Mouse (Mus musculus) lung, postnatal 0 days (tissue): ENCODE measurements at regions not wholly inside any gene's neighbourhood (a gene's known extent, or its start where the extent isn't known, plus 50 kb on each side); places are given as distances from the start of the nearest gene placed in this dataset.

Source experiments
- ATAC-seq: fragments of 200-750 bp; cut with Nextera tagmentation; 2 replicates; pipeline ENCODE4 v1.8.0; 2017; ENCODE audit warnings: moderate library complexity
- DNase-seq: peaks from one replicate; pipeline ENCODE4 v3.0.0-alpha.2; 2016; ENCODE audit warnings: low spot score
- H3K27ac ChIP-seq: fragments of 300-500 bp; sonication (generic); 2 replicates; pipeline ENCODE4 v1.5.1; 2014; ENCODE audit warnings: antibody characterized with exemption, mild to moderate bottlenecking, low read length, mixed read lengths
- H3K27me3 ChIP-seq: fragments of 300-500 bp; sonication (generic); replicated peaks from 2 replicates; pipeline ENCODE4 v1.6.1; 2014; ENCODE audit warnings: low read length, mixed read lengths; ENCODE audit not compliant: insufficient read depth
- H3K36me3 ChIP-seq: fragments of 300-500 bp; sonication (generic); 2 replicates; pipeline ENCODE4 v1.6.1; 2014; ENCODE audit warnings: low read length, mixed read lengths; ENCODE audit not compliant: insufficient read depth
- H3K4me1 ChIP-seq: fragments of 300-500 bp; sonication (generic); 2 replicates; pipeline ENCODE4 v1.6.1; 2014; ENCODE audit warnings: antibody characterized with exemption, low read depth, low read length, mixed read lengths; ENCODE audit not compliant: insufficient read depth
- H3K4me2 ChIP-seq: fragments of 300-500 bp; sonication (generic); replicated peaks from 2 replicates; pipeline ENCODE4 v1.6.1; 2014; ENCODE audit warnings: low read depth, mild to moderate bottlenecking, low read length, moderate library complexity, mixed read lengths
- H3K4me3 ChIP-seq: fragments of 300-500 bp; sonication (generic); 2 replicates; pipeline ENCODE4 v1.5.1; 2014; ENCODE audit warnings: low read depth, low read length
- H3K9ac ChIP-seq: fragments of 300-500 bp; sonication (generic); replicated peaks from 2 replicates; pipeline ENCODE4 v1.6.1; 2014; ENCODE audit warnings: low read depth, mild to moderate bottlenecking
- H3K9me3 ChIP-seq: fragments of 300-500 bp; sonication (generic); 2 replicates; pipeline ENCODE4 v1.6.1; 2016; ENCODE audit warnings: low read length, mixed read lengths
- CTCF ChIP-seq: IDR thresholded peaks from 2 replicates; pipeline ENCODE4 v1.5.1; 2016; ENCODE audit warnings: antibody characterized with exemption, mild to moderate bottlenecking
- EP300 ChIP-seq: IDR thresholded peaks from 2 replicates; pipeline ENCODE4 v1.6.1; 2016; ENCODE audit warnings: antibody characterized with exemption, mild to moderate bottlenecking, control low read depth
- WGBS: fragments of 180-500 bp; shearing (Covaris S2); extraction: QIAGEN DNeasy Blood & Tissue Kit; methylation state at CpG from one replicate; pipeline ENCODE4 v1.1.7; 2014; 5-methylcytosine and 5-hydroxymethylcytosine counted together

- Histone ChIP-seq H3K36me3 (no peaks in the 10 kb centered on the region), H3K27ac (no peak overlapping the region), H3K4me2 (no peak overlapping the region), H3K27me3 (no peaks in the 10 kb centered on the region), H3K9me3 (no peaks in the 10 kb centered on the region), H3K4me1 (no peaks in the 10 kb centered on the region), H3K4me3 (no peak overlapping the region), H3K9ac (no peak overlapping the region)
- WGBS, result 48% methylated on average over 4 of the region's 4 CpGs
- peak; percentile 84 for TF ChIP-seq CTCF
- 0 out of 2 replicates have a peak, but pooled peaks have one; percentile 33 for TF ChIP-seq EP300
- DNase-seq, result peak; percentile 90
- ATAC-seq, result peak; percentile 68
Observed at GRCm38 (mm10) chr7:111969198-111969887, 54.0 kb upstream of the Usp47 start.

DNA sequence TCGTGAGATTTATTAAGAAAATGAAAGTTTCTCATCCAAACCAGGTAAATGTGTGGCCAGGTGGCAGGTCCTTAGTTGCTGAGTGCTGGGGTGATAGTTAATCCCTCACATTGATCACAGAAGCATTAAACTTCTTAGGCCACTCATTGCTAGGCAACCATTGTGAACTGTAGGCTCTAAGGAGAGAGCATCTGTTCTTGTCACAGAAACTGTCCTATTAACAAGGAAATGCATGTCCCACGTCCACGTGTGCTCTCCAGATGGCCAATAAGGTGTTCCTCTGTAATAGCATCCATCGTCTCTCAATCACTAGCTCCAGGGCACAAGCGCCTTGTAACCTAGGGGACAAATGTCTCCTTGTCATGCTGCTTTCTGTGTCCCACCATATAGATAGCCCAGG is 55.0 kb upstream of the Usp47 start:
- no peak for ATAC-seq
- TF ChIP-seq EP300 (no peak), CTCF (no peak)
- Histone ChIP-seq H3K4me3 (no peak overlapping the region), H3K4me1 (no peaks in the 10 kb centered on the region), H3K36me3 (no peaks in the 10 kb centered on the region), H3K9me3 (no peaks in the 10 kb centered on the region), H3K9ac (no peak overlapping the region), H3K4me2 (no peak overlapping the region), H3K27ac (no peak overlapping the region), H3K27me3 (no peaks in the 10 kb centered on the region)
- WGBS, result 78% methylated on average over 5 of the region's 5 CpGs
- DNase-seq, result no peak

DNA sequence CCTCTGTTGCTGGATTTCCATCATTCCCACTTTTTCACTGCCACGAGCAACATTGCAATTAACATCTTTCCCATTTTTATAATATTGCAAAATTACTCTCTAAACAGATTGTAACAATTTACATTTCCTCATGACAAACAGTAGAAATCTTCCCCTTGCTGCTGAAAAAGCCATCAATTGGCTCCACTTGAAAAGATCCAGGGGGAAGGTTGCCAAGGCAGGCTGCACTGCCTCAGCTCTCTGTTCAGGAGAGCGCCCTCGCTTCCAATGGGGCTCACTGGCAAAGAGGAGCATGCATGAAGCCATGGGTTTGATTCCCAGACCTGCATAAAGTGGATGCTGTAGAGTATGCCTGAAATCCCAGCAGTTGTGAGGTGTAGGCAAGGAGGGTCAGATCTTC is 56.6 kb upstream of the Usp47 start:
- Histone ChIP-seq H3K36me3 (no peaks in the 10 kb centered on the region), H3K9ac (no peak overlapping the region), H3K27ac (no peak overlapping the region), H3K9me3 (no peaks in the 10 kb centered on the region), H3K4me1 (no peaks in the 10 kb centered on the region), H3K4me2 (no peak overlapping the region), H3K4me3 (no peak overlapping the region), H3K27me3 (no peaks in the 10 kb centered on the region)
- ATAC-seq, result no peak
- no peak for TF ChIP-seq CTCF
- no peak for TF ChIP-seq EP300
- 72% methylated on average over 3 of the region's 3 CpGs for WGBS
- no peak for DNase-seq

DNA sequence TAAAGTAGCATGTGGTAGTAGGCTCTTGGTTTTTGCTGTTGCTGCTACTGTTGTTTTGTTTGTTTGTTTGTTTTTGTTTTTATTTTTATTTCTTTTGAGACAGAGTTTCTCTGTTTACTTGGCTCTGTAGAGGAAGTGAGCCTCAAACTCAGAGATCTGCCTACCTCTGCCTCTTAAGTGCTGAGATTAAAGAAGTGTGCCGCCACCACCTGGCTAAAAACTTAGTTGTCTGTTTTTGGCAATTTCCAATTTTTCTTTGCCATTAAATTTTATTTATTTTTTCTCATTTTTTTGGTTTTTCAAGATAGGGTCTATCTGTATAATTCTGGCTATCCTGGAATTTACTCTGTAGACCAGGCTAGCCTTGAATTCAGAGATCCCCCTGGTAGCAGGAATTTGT is 59.3 kb upstream of the Usp47 start:
- no peak for ATAC-seq
- H3K36me3 ChIP-seq, result no peaks in the 10 kb centered on the region
- no peaks in the 10 kb centered on the region for H3K27me3 ChIP-seq
- TF ChIP-seq EP300 (no peak), CTCF (no peak)
- no peak overlapping the region for H3K27ac ChIP-seq
- no peak overlapping the region for H3K9ac ChIP-seq
- no peak for DNase-seq
- H3K4me2 ChIP-seq, result no peak overlapping the region
- no peaks in the 10 kb centered on the region for H3K9me3 ChIP-seq
- 80% methylated on average over 1 of the region's 1 CpGs for WGBS
- no peak overlapping the region for H3K4me3 ChIP-seq
- H3K4me1 ChIP-seq, result no peaks in the 10 kb centered on the region

DNA sequence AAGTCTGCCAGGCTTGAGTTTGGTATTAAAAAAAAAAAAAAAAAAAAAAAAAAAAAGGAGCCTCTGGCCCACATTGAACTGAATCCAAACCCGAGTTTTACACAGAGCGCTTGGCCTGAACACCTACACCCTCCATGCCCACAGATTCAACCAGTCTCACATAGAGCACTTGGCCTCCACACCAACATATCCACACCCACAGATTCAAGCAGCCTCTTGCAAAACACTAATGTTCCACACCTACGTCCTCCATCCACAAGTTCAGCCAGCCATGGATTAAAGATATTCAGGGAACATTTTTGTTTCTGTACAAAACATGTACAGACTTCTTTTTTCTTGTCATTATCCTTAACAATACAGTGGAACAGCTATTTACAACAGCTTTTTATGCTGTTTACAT is 63.3 kb upstream of the Usp47 start:
- H3K4me1 ChIP-seq, result no peaks in the 10 kb centered on the region
- no peak for ATAC-seq
- no peak overlapping the region for H3K4me3 ChIP-seq
- H3K36me3 ChIP-seq, result no peaks in the 10 kb centered on the region
- no peak overlapping the region for H3K4me2 ChIP-seq
- 76% methylated on average over 3 of the region's 3 CpGs for WGBS
- no peaks in the 10 kb centered on the region for H3K9me3 ChIP-seq
- no peak for DNase-seq
- no peak overlapping the region for H3K9ac ChIP-seq
- H3K27ac ChIP-seq, result no peak overlapping the region
- H3K27me3 ChIP-seq, result no peaks in the 10 kb centered on the region
- TF ChIP-seq CTCF, result no peak
- no peak for TF ChIP-seq EP300

- no peak overlapping the region for H3K4me3 ChIP-seq
- no peak overlapping the region for H3K9ac ChIP-seq
- no peaks in the 10 kb centered on the region for H3K4me1 ChIP-seq
- H3K9me3 ChIP-seq, result no peaks in the 10 kb centered on the region
- DNase-seq (no peak), ATAC-seq (no peak)
- TF ChIP-seq EP300 (no peak), CTCF (no peak)
- no peaks in the 10 kb centered on the region for H3K27me3 ChIP-seq
- H3K36me3 ChIP-seq, result no peaks in the 10 kb centered on the region
- WGBS, result 72% methylated on average over 2 of the region's 2 CpGs
- H3K27ac ChIP-seq, result no peak overlapping the region
- no peak overlapping the region for H3K4me2 ChIP-seq
Observed at GRCm38 (mm10) chr7:111956671-111957070, 66.6 kb upstream of the Usp47 start.

- DNase-seq, result no peak
- ATAC-seq, result no peak
- no peak overlapping the region for H3K27ac ChIP-seq
- 86% methylated on average over 4 of the region's 4 CpGs for WGBS
- no peak overlapping the region for H3K9ac ChIP-seq
- no peak overlapping the region for H3K4me2 ChIP-seq
- no peaks in the 10 kb centered on the region for H3K9me3 ChIP-seq
- TF ChIP-seq EP300, result no peak
- TF ChIP-seq CTCF, result no peak
- no peaks in the 10 kb centered on the region for H3K4me1 ChIP-seq
- H3K4me3 ChIP-seq, result no peak overlapping the region
- no peaks in the 10 kb centered on the region for H3K36me3 ChIP-seq
- no peaks in the 10 kb centered on the region for H3K27me3 ChIP-seq
Observed at GRCm38 (mm10) chr7:111939631-111940030, 83.7 kb upstream of the Usp47 start.
